Mouse (Mus musculus): ENCODE results near the gene Lrrc4b. TPM values are rescaled to one million over a fixed set of nuclear protein-coding genes. Genes with fewer than 3 reads are reported as not detected.

Lrrc4b gene
- total RNA-seq, 2 experiments from 2014 or later: 268 to 278 TPM

DNA sequence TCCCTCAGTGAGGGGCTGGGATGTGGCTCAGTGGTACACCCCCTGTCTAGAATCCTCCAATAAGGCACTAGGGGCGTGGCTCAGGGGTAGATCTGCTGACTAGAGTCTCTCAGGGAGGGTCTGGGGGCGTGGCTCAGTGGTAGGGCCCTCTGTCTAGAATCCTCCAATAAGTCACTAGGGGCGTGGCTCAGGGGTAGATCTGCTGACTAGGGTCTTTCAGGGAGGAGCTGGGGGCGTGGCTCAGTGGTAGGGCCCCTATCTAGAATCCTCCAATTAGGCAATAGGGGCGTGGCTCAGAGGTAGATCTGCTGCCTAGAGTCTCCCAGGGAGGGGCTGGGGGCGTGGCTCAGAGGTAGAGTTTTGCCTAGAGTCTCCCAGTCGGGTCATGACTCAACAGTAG lies 4.6 kb downstream of the Lrrc4b start:
- no peak for DNase-seq (ENCODE audit: low spot score in 2 of 2)
- intact Hi-C loops (cut with DNase I): no loop called here

DNA sequence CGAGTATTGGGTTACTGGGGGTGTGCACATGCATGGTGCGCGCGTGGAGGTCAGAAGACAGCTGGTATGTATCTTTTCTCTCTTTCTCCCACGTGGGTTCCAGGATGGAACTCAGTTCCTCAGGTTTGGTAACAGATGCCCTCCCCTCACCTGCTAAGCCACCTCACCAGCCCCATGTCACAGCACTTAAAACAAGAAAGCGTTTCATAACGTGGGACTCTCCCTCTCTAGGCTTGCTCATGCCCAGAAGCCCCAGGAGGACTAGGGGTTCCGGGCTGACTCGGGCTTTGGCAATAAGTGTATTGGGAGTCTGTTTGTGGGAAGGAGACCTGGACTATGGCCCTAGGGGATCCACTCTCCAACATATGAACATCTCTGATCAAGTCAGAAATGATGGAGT lies 5.3 kb downstream of the Lrrc4b start:
- intact Hi-C loops (cut with DNase I): no loop called here

DNA sequence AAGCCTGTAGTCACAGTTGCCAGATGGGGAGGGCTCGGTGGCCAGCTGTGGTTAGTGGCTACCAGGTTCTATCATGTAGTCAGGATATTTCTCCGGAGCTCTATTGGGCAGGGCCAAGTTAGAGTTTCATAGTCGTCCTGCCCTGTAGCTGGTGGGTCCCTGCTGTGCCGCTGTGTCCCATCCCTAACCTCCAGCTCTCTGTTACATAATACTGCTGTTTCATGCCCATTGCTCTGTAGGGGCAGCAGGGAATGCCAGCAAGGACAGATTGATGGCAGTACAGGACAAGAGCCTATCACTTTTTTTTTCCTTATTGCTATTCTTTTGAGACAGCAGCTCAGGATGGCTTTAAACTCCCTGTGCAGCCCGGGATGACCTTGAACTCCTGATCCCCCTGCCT lies 7.0 kb downstream of the Lrrc4b start:
- intact Hi-C loops (cut with DNase I): no loop called here
- no peak for DNase-seq (ENCODE audit: low spot score in 2 of 2)

More for the DNA sequence above, 5.3 kb downstream of the Lrrc4b start:
- DNase-seq (ENCODE audit: low spot score in 2 of 2): no peak

DNA sequence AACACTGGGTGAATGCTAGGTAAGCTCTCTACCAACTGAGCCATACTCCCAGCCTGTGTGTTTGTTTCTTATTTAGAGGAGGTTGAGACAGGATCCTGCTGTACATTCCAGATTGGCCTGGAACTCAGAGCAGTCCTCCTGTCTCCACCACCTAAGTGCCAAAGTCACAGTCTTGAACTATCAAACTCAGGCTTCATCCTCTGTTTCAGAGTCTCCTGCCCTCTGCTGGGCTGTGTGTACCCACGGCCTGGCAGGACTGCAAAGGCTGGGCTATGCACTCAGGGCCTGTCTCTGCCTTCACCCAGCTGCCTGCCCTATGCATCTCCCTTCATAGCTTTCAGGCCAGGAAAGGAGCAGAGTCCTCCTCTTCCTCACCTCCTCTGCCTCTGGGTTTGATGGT lies 7.4 kb downstream of the Lrrc4b start:
- no peak for DNase-seq (ENCODE audit: low spot score in 2 of 2)
- intact Hi-C loops (cut with DNase I): no loop called here

DNA sequence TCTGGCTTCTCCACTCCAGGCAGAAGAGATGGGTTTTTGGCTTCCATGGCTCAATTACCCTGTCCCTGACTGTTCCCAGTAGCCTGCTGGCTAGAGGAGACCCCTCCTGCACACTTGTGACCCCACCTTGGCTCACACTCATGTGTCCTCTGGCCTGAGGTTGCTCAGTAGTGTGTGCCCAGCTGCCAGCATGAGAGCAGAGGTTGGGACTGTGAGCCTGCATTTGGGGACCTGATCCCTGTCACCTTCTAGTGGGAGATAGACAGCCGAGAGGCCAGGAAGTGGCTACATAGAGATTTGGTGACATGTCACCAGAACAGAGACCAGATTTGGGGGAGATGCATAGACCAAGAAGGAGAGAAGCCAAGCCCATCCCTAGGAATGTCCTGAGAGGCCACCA lies 8.4 kb downstream of the Lrrc4b start:
- DNase-seq (ENCODE audit: low spot score in 2 of 2): no peak
- intact Hi-C loops (cut with DNase I): no loop called here

DNA sequence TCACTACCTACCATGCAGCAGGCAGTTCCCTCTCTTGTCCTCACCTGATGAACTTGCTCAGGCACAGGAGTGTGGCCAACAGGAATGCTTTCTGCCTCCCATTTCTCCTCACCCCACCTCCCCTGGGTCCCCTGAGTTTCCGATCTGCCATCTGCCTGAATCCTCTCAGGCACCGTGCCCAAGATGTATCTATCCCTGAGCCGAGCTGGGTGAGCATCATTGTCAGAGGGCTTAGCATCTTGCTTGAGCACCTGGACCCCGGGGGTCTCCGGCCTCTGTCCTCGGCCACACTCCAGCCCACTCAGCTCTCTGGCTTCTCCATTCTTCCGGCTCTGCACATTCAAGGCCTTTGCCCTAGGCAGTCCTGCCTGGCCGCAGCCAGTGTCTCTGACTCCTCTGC lies 9.1 kb downstream of the Lrrc4b start:
- intact Hi-C loops (cut with DNase I): no loop called here
- DNase-seq (ENCODE audit: low spot score in 2 of 2): no peak

DNA sequence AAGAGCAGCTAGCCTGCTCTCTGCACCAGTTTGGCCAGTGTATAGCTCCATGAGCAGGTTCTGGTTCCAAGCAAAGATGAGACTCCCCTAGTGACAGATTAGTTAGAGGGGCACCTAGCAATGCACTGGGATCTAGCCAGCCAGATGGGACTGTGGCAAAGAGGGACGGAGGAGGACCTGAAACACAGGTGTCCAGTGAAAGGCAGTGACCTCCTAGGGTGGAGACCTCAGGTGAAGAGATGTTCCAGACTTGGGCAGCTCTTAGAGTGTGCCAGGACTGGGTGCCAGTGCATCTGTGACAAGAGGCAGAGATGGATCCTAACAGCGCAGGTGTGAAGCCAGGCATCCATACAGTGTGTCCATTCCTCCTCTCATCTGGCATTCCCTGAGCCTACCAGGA lies 10.9 kb downstream of the Lrrc4b start:
- no peak for DNase-seq (ENCODE audit: low spot score in 2 of 2)
- intact Hi-C loops (cut with DNase I): no loop called here

DNA sequence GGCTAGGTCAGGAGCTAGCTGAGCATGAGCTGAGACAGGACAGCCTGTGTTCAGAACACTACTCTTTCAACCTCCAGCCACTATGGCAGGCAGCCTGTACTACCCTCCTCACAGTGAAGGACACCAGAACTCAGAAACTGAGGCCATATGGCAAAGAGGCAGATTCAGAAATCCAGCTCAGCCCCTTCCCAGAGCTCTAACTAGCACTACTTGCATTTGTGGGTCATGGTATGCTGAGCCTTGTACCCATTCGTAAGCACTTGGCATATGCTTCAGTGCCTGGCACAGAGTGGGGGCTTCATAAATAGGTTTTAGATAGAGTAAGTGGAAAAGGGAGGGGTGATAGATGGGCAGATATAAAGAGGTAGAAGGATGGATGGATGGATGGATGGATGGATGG lies 11.7 kb downstream of the Lrrc4b start:
- no peak for DNase-seq (ENCODE audit: low spot score in 2 of 2)
- intact Hi-C loops (cut with DNase I): no loop called here

DNA sequence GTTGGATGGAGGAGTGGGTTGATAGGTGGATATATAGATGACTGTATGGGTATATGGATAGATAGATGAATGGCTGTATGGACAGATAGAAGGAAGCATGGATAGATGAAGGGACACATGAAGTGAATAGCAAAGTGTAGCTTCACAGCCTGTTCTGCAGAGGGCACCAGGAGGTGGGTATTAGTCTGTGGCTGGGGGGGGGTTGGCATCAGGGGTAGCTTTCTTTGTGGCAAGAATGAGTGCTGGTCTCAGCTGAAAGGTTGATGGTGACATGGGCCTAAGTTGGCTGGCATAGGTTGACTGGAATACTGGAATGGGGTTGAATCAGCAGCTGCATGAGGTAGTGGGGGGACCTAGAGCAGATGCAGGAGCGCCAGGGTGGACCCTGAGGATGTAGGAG lies 12.4 kb downstream of the Lrrc4b start:
- DNase-seq (ENCODE audit: low spot score in 2 of 2): no peak
- intact Hi-C loops (cut with DNase I): loop anchor here (1.0 kb wide), 1 partner anchor 12 kb away; the partner anchor contains the start of gene Lrrc4b

DNA sequence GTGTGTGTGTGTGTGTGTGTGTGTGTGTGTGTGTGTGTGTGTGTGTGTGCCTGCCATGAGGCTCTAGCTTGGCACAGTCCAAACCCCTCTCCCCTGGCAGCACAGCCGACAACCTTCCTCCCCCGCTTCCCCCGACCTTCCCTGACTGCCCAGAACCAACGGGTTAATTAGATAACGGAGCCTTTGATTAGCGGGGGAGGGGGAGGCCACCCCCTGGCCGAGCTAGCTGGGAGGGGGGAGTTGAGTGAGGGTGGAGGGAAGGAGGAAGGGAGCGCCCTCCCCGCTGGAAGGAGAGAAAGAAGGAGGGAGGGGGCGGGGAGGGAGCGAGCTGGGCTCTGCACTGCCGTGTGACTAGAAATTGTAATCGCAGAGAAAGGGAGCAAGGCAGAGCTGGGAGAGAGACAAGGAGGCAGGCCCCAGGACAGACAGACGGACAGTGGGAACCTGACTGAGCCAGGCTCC lies 12.9 kb downstream of the Lrrc4b start:
- DNase-seq (ENCODE audit: low spot score in 2 of 2): peak; percentile 71 to 78
- intact Hi-C loops (cut with DNase I): loop anchor here (1.0 to 2.0 kb wide), 2 partner anchors 12 to 41 kb away; partner anchors contain the start of gene Lrrc4b

DNA sequence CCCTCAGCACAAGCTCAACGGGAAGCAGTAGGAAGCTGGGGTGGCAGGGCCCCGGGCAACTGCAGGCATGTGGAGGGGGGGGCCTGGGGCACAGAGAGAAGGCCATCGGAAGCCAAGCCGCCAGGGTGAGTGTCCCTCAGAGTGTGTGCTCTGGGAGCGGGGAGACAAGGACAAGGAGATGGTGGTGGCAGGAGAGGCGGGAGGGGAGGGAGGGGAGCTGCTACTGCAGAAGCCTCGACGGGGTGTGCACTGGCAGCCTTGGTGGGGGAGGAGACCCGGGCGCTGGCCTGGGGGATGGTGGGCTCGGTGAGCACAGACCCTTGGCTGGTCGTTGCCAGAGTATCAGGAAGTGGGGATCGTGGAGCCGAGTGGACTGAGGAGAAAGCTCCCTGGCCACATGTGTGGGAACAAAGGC lies 13.6 kb downstream of the Lrrc4b start:
- DNase-seq (ENCODE audit: low spot score in 2 of 2): no peak

DNA sequence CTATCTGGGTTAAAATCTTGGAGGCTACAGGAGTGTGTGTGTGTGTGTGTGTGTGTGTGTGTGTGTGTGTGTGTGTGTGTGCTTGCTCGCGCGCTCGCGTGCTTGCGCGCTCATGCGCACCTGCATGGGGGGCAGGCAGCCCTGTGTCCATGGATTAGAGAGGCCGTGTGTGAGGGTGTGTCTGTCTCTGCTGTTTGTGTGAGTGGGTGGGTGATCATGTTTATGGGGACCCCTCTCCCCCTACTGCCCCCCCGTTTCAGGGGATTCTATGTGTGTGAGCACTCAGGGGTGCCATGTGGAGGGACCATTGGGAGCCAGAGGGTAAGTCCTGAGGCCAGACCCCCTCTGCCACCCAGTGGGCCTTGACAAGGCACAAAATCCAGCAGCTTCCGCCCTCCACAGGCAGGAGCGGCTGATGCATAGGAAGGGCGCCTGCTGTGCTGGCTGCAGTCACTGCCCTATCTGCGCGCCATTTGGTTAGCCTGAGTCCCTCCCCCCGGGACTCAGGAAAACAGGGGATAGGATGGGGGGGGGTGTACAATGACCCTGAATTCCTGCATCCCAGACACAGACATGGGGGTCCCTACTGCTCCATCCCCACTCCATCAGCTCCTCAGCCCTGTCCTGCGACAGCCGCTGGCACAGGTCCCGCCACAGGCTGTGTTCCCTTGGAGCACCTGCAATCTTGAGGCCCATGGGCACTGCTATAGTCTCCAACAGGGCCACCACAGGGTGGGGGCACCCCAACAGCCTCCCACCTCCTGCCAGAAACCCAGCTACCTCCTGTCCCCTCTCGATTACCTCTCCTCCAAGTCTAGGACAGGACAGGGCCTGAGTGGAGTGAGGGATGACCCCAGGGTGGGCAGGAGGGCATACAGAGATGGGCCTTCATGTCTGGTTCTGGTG lies 14.7 kb downstream of the Lrrc4b start:
- no peak for DNase-seq (ENCODE audit: low spot score in 2 of 2)
- intact Hi-C loops (cut with DNase I): loop anchor here (2.0 kb wide), 2 partner anchors 19 to 43 kb away; no protein-coding TSS in a partner anchor

More for the DNA sequence above, 13.6 kb downstream of the Lrrc4b start:
- intact Hi-C loops (cut with DNase I): loop anchor here (2.0 kb wide), 1 partner anchor 42 kb away; no protein-coding TSS in a partner anchor

DNA sequence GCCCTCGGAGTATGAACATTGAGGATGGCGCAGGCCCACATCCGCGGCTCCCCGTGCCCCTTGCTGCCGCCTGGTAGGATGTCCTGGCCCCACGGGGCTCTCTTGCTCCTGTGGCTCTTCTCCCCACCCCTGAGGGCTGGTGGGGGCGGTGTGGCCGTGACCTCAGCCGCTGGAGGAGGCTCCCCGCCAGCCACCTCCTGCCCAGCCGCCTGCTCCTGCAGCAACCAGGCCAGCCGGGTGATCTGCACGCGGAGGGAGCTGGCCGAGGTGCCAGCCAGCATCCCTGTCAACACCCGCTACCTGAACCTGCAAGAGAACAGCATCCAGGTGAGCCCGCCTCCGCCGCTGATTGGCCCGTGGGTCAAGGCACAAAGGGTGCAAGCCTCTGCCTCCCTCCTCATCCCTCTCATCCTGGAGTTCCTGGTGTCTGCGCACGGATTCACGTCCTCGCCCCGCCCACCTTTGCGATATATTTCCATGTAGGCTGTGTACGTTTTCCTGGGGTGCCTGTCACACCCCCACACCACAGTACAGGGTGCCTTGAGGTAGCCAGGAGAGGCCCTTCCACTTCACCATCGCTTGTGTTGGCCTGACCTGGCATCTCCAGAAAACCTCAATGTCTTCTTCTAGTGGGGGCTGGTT lies 16.2 kb downstream of the Lrrc4b start:
- intact Hi-C loops (cut with DNase I): loop anchor here (2.0 kb wide), 1 partner anchor 18 kb away; no protein-coding TSS in a partner anchor
- no peak for DNase-seq (ENCODE audit: low spot score in 2 of 2)

DNA sequence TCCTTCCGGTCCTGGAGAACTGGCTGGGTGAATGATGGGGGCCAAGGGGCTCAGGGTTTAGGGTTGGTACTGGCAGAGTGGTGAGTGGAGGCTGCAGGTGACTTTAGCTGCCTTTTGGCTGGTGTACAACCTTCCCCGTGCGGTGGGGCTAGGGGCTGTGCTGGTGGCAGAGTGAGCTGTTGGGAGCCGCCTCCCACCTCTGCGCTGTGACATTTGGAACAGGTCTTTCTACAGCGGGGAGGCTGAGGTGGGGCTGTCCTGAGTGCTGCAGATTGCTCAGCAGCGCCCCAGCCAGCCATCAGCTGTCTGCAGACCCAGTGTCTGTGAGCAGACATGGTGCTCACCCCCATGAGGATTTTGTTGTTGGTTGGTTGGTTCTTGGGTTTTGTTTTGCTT lies 16.7 kb downstream of the Lrrc4b start:
- DNase-seq (ENCODE audit: low spot score in 2 of 2): no peak
- intact Hi-C loops (cut with DNase I): loop anchor here (2.0 kb wide), 1 partner anchor 17 kb away; no protein-coding TSS in a partner anchor

DNA sequence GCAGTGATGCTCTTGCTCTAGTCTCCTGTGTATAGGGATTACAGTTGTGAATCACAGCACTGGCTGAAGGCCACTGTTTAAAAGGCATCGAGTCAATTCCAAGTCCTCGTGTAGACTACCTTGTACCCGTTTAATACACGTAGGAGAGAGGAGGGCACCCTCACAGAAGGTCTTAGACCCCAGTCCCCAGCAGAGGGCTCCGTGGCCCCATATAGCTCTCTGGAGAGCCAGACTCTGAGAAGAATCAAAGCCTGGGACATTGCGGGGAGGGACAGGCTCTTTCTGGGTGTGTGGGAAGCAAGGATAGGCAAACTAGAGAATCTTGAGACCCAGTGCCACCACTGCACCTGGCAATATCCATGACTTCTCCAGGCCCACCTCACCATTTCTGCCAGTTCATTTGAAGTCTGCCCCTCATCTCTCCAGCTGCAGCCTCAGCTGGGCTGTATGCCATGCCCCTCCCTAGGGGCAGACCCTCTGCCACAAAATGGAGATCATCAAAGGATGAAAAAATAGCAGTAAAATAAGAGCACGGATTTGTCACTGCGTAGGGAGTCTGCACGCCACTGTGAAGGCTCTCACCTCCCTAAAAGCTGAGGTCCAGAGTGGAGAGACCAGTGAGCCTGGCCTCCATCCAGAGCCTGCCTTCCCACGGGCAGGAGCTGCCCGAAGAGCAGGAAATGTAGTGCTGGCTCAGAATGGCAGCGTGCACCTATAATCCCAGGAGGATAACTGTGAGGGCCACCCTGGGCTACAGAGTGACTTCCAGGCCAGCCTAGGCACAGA lies 17.4 kb downstream of the Lrrc4b start:
- DNase-seq (ENCODE audit: low spot score in 2 of 2): no peak
- intact Hi-C loops (cut with DNase I): no loop called here

DNA sequence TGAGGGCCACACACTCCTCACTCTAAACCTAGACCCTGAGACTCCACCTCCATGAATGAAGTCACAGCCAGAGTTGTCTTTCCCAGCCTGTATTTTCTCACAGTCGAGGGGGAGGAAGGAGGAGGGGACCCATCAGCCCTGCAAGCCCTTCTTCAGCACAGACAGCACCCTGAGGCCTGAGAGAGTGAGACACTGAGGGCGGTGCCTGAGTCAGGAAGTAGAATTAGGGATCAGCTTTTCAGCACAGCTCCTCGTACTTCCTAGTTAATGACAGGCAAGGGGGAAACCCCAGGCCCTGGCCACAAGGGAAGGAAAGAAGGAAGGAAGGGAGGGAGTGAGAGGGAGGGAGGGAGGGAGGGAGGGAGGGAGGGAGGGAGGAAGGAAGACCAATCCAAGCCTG lies 24.4 kb downstream of the Lrrc4b start:
- intact Hi-C loops (cut with DNase I): no loop called here
- DNase-seq (ENCODE audit: low spot score in 2 of 2): no peak

DNA sequence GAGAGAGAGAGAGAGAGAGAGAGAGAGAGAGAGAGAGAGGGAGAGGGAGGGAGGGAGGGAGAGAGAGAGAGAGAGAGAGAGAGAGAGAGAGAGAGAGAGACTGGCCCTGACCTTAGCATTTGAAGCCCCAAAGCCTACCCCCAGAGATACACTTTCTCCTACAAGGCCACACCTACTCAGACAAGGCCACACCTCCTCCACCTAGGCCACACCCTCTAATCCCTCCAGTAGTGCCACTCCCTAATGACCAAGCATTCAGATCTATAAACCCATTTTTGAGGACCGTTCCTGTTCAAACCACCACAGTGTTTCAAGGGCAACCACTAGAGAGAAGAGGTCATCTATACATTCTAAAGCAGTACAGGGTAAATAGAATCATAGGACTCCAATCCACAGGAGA lies 27.5 kb downstream of the Lrrc4b start:
- intact Hi-C loops (cut with DNase I): no loop called here
- no peak for DNase-seq (ENCODE audit: low spot score in 2 of 2)

DNA sequence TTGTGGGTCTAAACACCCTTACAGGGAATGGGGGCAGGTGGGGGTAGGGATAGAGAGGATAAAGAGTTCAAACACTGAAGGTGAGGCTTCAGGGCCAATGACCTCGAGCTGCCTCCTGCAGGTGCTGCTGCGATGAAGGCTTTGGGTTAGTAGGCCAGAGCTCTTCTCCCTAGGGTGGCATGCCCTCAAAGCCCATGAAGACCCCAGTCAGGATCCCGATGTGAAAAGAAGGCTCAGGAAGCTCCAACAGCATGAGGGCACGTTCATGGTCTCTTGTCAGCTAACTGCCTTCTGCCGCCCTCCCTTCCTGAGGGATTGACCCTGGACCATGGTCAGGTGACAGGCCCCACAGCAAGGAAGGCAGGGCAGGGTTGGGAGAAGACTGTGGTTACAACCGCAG lies 31.2 kb downstream of the Lrrc4b start:
- no peak for DNase-seq (ENCODE audit: low spot score in 2 of 2)
- intact Hi-C loops (cut with DNase I): no loop called here

DNA sequence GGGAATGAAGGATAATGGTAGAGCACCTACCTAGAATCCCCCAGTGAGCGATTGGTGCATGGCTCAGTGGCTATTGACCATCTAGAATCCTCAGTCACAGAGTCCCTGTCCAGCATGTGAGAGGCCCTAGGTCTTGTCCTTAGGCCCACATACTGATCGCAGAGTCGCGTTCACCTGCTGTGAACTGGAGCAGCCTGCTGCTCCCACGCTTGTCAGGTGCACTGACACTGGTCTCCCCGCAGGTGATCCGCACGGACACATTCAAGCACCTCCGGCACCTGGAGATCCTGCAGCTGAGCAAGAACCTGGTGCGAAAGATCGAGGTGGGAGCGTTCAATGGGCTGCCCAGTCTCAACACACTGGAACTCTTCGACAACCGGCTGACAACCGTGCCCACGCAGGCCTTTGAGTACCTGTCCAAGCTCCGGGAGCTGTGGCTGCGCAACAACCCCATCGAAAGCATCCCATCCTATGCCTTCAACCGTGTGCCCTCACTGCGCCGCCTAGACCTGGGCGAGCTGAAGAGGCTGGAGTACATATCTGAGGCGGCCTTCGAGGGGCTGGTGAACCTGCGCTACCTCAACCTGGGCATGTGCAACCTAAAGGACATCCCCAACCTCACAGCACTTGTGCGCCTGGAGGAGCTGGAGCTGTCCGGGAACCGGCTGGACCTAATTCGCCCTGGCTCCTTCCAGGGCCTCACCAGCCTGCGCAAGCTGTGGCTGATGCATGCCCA lies 32.1 kb downstream of the Lrrc4b start:
- no peak for DNase-seq (ENCODE audit: low spot score in 2 of 2)
- intact Hi-C loops (cut with DNase I): no loop called here

Measured in left cerebral cortex, postnatal 25 days (tissue).